Mouse (Mus musculus) stomach, embryonic 14.5 days (tissue): Measurements from ENCODE around the gene Nudcd2. TPM values are rescaled to one million over a fixed set of nuclear protein-coding genes. Genes with fewer than 3 reads are reported as not detected.

Experiments used
- ATAC-seq: fragments of 200-750 bp; cut with Nextera tagmentation; 2 replicates; pipeline ENCODE4 v1.8.0; 2017; ENCODE audit warnings: low read depth, moderate TSS enrichment; ENCODE audit not compliant: insufficient number of reproducible peaks, insufficient read depth, low FRiP score
- H3K27ac ChIP-seq: fragments of 300-500 bp; sonication (generic); 2 replicates; pipeline ENCODE4 v1.5.1; 2014; ENCODE audit warnings: mild to moderate bottlenecking, low read length, moderate library complexity, mixed read lengths
- H3K27me3 ChIP-seq: fragments of 300-500 bp; sonication (generic); 2 replicates; pipeline ENCODE4 v1.6.1; 2014; ENCODE audit warnings: low read length, control low read depth, mixed read lengths; ENCODE audit not compliant: control insufficient read depth, insufficient read depth
- H3K36me3 ChIP-seq: fragments of 300-500 bp; sonication (generic); 2 replicates; pipeline ENCODE4 v1.6.1; 2014; ENCODE audit warnings: mild to moderate bottlenecking, control low read depth, low read length, moderate library complexity, mixed read lengths; ENCODE audit not compliant: control insufficient read depth, insufficient read depth
- H3K4me1 ChIP-seq: fragments of 300-500 bp; sonication (generic); 2 replicates; pipeline ENCODE4 v1.6.1; 2014; ENCODE audit warnings: low read length, control low read depth, mixed read lengths; ENCODE audit not compliant: control insufficient read depth, insufficient read depth
- H3K4me2 ChIP-seq: fragments of 300-500 bp; sonication (generic); replicated peaks from 2 replicates; pipeline ENCODE4 v1.6.1; 2014; ENCODE audit warnings: low read depth, low read length, control low read depth
- H3K4me3 ChIP-seq: fragments of 300-500 bp; sonication (generic); 2 replicates; pipeline ENCODE4 v1.5.1; 2014; ENCODE audit warnings: low read depth, low read length, control low read depth
- H3K9ac ChIP-seq: fragments of 300-500 bp; sonication (generic); replicated peaks from 2 replicates; pipeline ENCODE4 v1.6.1; 2014; ENCODE audit warnings: low read depth, mild to moderate bottlenecking, control low read depth, low read length, moderate library complexity, mixed read lengths
- H3K9me3 ChIP-seq: fragments of 300-500 bp; sonication (generic); 2 replicates; pipeline ENCODE4 v1.6.1; 2016; ENCODE audit warnings: low read depth, low read length, control low read depth; ENCODE audit not compliant: control insufficient read depth
- WGBS: fragments of 180-500 bp; shearing (Covaris S2); extraction: QIAGEN DNeasy Blood & Tissue Kit; methylation state at CpG from one replicate; pipeline ENCODE4 v1.1.7; 2014; 5-methylcytosine and 5-hydroxymethylcytosine counted together
- polyA plus RNA-seq: library from polyadenylated mRNA; unstranded; fragments of >200 nt; fragmentation: Nextera tagmentation; extraction: Ambion mirVana; gene quantifications from 2 replicates; pipeline ENCODE4 v1.2.1, GENCODE M21; 2014

Nudcd2 gene
- polyA plus RNA-seq, 1 experiment from 2014 or later, result 143 TPM

GRCm38 (mm10) chr11:40746361-40746760 lies 12.9 kb downstream of the Nudcd2 start:
- ATAC-seq, result no peak
- H3K9ac ChIP-seq, result no peak overlapping the region
- H3K36me3 ChIP-seq, result peaks cover 11% of the 10 kb centered on the region
- no peak overlapping the region for H3K4me3 ChIP-seq
- H3K27ac ChIP-seq, result no peak overlapping the region
- 89% methylated on average over 12 of the region's 12 CpGs for WGBS
- no peaks in the 10 kb centered on the region for H3K4me1 ChIP-seq
- H3K9me3 ChIP-seq, result no peaks in the 10 kb centered on the region
- H3K27me3 ChIP-seq, result no peaks in the 10 kb centered on the region
- no peak overlapping the region for H3K4me2 ChIP-seq

GRCm38 (mm10) chr11:40747716-40748115 lies 14.2 kb downstream of the Nudcd2 start:
- no peak for ATAC-seq
- H3K4me3 ChIP-seq, result no peak overlapping the region
- H3K27ac ChIP-seq, result no peak overlapping the region
- no peaks in the 10 kb centered on the region for H3K27me3 ChIP-seq
- no peak overlapping the region for H3K4me2 ChIP-seq
- 55% methylated on average over 2 of the region's 2 CpGs for WGBS
- H3K9ac ChIP-seq, result no peak overlapping the region
- no peaks in the 10 kb centered on the region for H3K9me3 ChIP-seq
- peaks cover 11% of the 10 kb centered on the region for H3K36me3 ChIP-seq
- no peaks in the 10 kb centered on the region for H3K4me1 ChIP-seq

- H3K9ac ChIP-seq, result no peak overlapping the region
- peaks cover 11% of the 10 kb centered on the region for H3K36me3 ChIP-seq
- H3K27me3 ChIP-seq, result no peaks in the 10 kb centered on the region
- H3K9me3 ChIP-seq, result no peaks in the 10 kb centered on the region
- H3K27ac ChIP-seq, result no peak overlapping the region
- peaks cover 5% of the 10 kb centered on the region; the same call in 1 of the 2 replicates for H3K4me1 ChIP-seq
- WGBS, result 42% methylated on average over 6 of the region's 6 CpGs
- peak overlapping the region; percentile 80; the same call in 1 of the 2 replicates for H3K4me2 ChIP-seq
- H3K4me3 ChIP-seq, result peak overlapping the region; percentile 5; the same call in 1 of the 2 replicates
- no peak for ATAC-seq
These were observed 20.4 kb downstream of the Nudcd2 start for GRCm38 (mm10) chr11:40753836-40754235.

GRCm38 (mm10) chr11:40754664-40755107 lies 21.2 kb downstream of the Nudcd2 start:
- H3K4me1 ChIP-seq, result peaks cover 5% of the 10 kb centered on the region; the same call in 1 of the 2 replicates
- H3K4me2 ChIP-seq, result peak overlapping the region; percentile 80
- WGBS, result 2% methylated on average over 19 of the region's 19 CpGs
- H3K27ac ChIP-seq, result peak overlapping the region; percentile 58; the same call in 1 of the 2 replicates
- H3K9me3 ChIP-seq, result no peaks in the 10 kb centered on the region
- peaks cover 8% of the 10 kb centered on the region for H3K36me3 ChIP-seq
- H3K27me3 ChIP-seq, result no peaks in the 10 kb centered on the region
- no peak; the same call in 1 of the 2 replicates for ATAC-seq
- peak overlapping the region; percentile 69 for H3K9ac ChIP-seq
- H3K4me3 ChIP-seq, result peak overlapping the region; percentile 85

GRCm38 (mm10) chr11:40755109-40755627 lies 21.7 kb downstream of the Nudcd2 start, which contains the start of gene Ccng1:
TSS of gene Ccng1 (minus strand) at chr11:40755311.
- H3K9ac ChIP-seq, result peak within 1 kb of the TSS; percentile 69
- ATAC-seq, result peak; percentile 99
- H3K9me3 ChIP-seq, result no peaks in the 10 kb centered on the region
- H3K27me3 ChIP-seq, result no peaks in the 10 kb centered on the region
- under 1% methylated on average over 25 of the region's 25 CpGs for WGBS
- peaks cover 7% of the 10 kb centered on the region for H3K36me3 ChIP-seq
- peak within 1 kb of the TSS; percentile 80 for H3K4me2 ChIP-seq
- peaks cover 5% of the 10 kb centered on the region; the same call in 1 of the 2 replicates for H3K4me1 ChIP-seq
- peak within 1 kb of the TSS; percentile 58; the same call in 1 of the 2 replicates for H3K27ac ChIP-seq
- peak within 1 kb of the TSS; percentile 85 for H3K4me3 ChIP-seq

GRCm38 (mm10) chr11:40755968-40756367 lies 22.5 kb downstream of the Nudcd2 start:
- H3K36me3 ChIP-seq, result peaks cover under 1% of the 10 kb centered on the region; the same call in 1 of the 2 replicates
- H3K27me3 ChIP-seq, result no peaks in the 10 kb centered on the region
- peak overlapping the region; percentile 85; the same call in 1 of the 2 replicates for H3K4me3 ChIP-seq
- peak overlapping the region; percentile 80; the same call in 1 of the 2 replicates for H3K4me2 ChIP-seq
- no peak for ATAC-seq
- no peak overlapping the region for H3K9ac ChIP-seq
- H3K27ac ChIP-seq, result no peak overlapping the region
- WGBS, result 88% methylated on average over 8 of the region's 8 CpGs
- no peaks in the 10 kb centered on the region for H3K9me3 ChIP-seq
- peaks cover 5% of the 10 kb centered on the region; the same call in 1 of the 2 replicates for H3K4me1 ChIP-seq

GRCm38 (mm10) chr11:40759896-40760295 lies 26.4 kb downstream of the Nudcd2 start:
- H3K9me3 ChIP-seq, result no peaks in the 10 kb centered on the region
- no peak overlapping the region for H3K27ac ChIP-seq
- H3K27me3 ChIP-seq, result no peaks in the 10 kb centered on the region
- no peak overlapping the region for H3K4me3 ChIP-seq
- no peak overlapping the region for H3K9ac ChIP-seq
- no peaks in the 10 kb centered on the region for H3K4me1 ChIP-seq
- whole genome bisulfite sequencing, result 86% methylated on average over 8 of the region's 8 CpGs
- no peak overlapping the region for H3K4me2 ChIP-seq
- no peaks in the 10 kb centered on the region for H3K36me3 ChIP-seq
- ATAC-seq, result no peak

- Histone ChIP-seq H3K27me3 (no peaks in the 10 kb centered on the region), H3K36me3 (no peaks in the 10 kb centered on the region), H3K4me2 (no peak overlapping the region), H3K9me3 (no peaks in the 10 kb centered on the region), H3K9ac (no peak overlapping the region), H3K27ac (no peak overlapping the region), H3K4me1 (no peaks in the 10 kb centered on the region), H3K4me3 (no peak overlapping the region)
- WGBS, result 29% methylated on average over 2 of the region's 2 CpGs
- no peak for ATAC-seq
These were observed 29.9 kb downstream of the Nudcd2 start for GRCm38 (mm10) chr11:40763395-40763794.
